Mouse (Mus musculus): ENCODE measurements around the gene Flywch1. TPM values are rescaled to one million over a fixed set of nuclear protein-coding genes. Genes with fewer than 3 reads are reported as not detected.
"Not testable (repeated sequence)": the region's sequence is repeated elsewhere in the genome, so short reads cannot be mapped to it uniquely, and the experiment has no call there.

Flywch1 gene
- polyA plus RNA-seq, 1 experiment: 366 TPM

DNA sequence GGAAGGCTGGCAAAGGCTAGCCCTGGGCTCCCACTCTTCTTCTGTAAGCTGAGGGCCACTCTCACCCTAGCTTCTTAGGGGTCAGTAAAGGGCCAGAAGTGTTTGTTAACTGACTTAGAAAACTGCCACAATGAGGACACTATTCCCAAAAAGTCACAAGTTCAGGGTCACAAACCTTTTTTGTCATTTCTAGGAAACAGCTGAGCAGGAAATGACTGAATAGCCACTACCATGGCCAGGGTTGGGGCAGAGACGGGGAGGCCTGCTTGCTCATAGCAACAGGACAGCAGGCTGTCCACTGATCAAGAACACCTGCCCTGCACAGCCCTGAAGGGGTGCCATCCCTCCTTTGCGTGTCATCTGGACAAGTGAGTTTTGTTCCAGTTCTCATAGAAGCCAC lies 5.7 kb upstream of the Flywch1 start:
- H3K27me3 ChIP-seq (ENCODE audit: control insufficient read depth, insufficient read depth, low read length): no peaks in the 10 kb centered on the region
- no peak for DNase-seq
- no peaks in the 10 kb centered on the region for H3K4me1 ChIP-seq (ENCODE audit: control insufficient read depth, insufficient read depth, low read length)
- no peak for TF ChIP-seq POLR2A (IDR thresholded peaks at IDR 0.05; ENCODE audit: borderline replicate concordance, insufficient read depth, low read length)
- no peak for TF ChIP-seq CTCF (IDR thresholded peaks at IDR 0.05; ENCODE audit: borderline replicate concordance, insufficient read depth, low read depth, low read length)
- WGBS: 84% methylated on average over 2 of the region's 2 CpGs
- no peak overlapping the region for H3K27ac ChIP-seq (ENCODE audit: insufficient read depth, low read length)
- no peak overlapping the region for H3K4me3 ChIP-seq (replicated peaks; ENCODE audit: insufficient read depth, low read depth, low read length)

GRCm38 (mm10) chr17:23776216-23776615 lies 4.8 kb upstream of the Flywch1 start:
- Histone ChIP-seq H3K4me3 (replicated peaks; ENCODE audit: insufficient read depth, low read depth, low read length) (no peak overlapping the region), H3K27ac (ENCODE audit: insufficient read depth, low read length) (no peak overlapping the region), H3K4me1 (ENCODE audit: control insufficient read depth, insufficient read depth, low read length) (no peaks in the 10 kb centered on the region), H3K27me3 (ENCODE audit: control insufficient read depth, insufficient read depth, low read length) (no peaks in the 10 kb centered on the region)
- TF ChIP-seq CTCF (IDR thresholded peaks at IDR 0.05; ENCODE audit: borderline replicate concordance, insufficient read depth, low read depth, low read length) (no peak), POLR2A (IDR thresholded peaks at IDR 0.05; ENCODE audit: borderline replicate concordance, insufficient read depth, low read length) (no peak)
- no peak for DNase-seq
- WGBS: 78% methylated on average over 10 of the region's 10 CpGs

DNA sequence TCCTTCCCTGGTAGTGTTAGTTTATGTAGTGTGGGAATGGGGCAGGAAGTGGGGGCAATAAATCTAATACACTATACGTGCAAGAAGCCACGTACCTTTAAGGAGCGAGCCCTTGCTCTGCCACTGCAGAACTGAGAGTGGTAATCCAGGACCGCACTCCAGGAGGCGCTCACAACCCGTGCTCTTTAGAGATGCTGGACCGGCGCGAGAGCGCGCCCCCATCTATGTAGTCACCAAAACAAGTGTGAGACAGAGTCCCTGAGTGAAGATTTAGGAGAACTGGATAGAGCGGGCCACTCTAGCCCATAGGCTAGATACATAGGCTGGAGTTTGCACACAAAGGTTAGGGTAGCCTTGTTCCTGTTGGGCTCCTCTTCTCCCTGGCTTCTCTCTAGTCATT lies 2.7 kb upstream of the Flywch1 start:
- WGBS: 3% methylated on average over 12 of the region's 12 CpGs
- Histone ChIP-seq H3K27ac (ENCODE audit: insufficient read depth, low read length) (no peak overlapping the region), H3K4me3 (replicated peaks; ENCODE audit: insufficient read depth, low read depth, low read length) (no peak overlapping the region), H3K27me3 (ENCODE audit: control insufficient read depth, insufficient read depth, low read length) (no peaks in the 10 kb centered on the region), H3K4me1 (ENCODE audit: control insufficient read depth, insufficient read depth, low read length) (no peaks in the 10 kb centered on the region)
- peak; percentile 81 to 86 for DNase-seq
- TF ChIP-seq POLR2A (IDR thresholded peaks at IDR 0.05; ENCODE audit: borderline replicate concordance, insufficient read depth, low read length): no peak
- peak; percentile 79 for TF ChIP-seq CTCF (IDR thresholded peaks at IDR 0.05; ENCODE audit: borderline replicate concordance, insufficient read depth, low read depth, low read length)

DNA sequence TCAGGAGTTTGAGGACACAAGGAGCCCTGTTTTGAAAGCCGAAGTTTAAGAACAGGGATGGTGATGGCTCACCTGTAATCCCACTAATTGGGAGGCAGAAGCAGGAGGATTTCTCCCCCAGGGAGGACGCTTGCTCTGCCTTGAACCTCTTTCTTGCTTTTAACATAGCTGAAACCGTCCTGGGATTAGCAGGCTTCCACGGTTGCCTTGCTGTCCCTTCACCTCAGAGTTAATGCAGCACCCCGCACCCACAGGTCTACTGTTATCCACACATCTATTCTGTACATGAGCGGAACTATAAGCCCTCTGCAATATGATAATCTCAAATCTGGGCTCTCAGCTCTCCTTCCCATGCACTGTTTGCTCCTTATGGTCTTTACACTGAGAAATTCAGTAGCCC lies 2.3 kb upstream of the Flywch1 start:
- Histone ChIP-seq H3K4me3 (replicated peaks; ENCODE audit: insufficient read depth, low read depth, low read length) (no peak overlapping the region), H3K4me1 (ENCODE audit: control insufficient read depth, insufficient read depth, low read length) (no peaks in the 10 kb centered on the region), H3K27me3 (ENCODE audit: control insufficient read depth, insufficient read depth, low read length) (no peaks in the 10 kb centered on the region), H3K27ac (ENCODE audit: insufficient read depth, low read length) (no peak overlapping the region)
- DNase-seq: no peak
- TF ChIP-seq CTCF (IDR thresholded peaks at IDR 0.05; ENCODE audit: borderline replicate concordance, insufficient read depth, low read depth, low read length) (no peak), POLR2A (IDR thresholded peaks at IDR 0.05; ENCODE audit: borderline replicate concordance, insufficient read depth, low read length) (no peak)
- 77% methylated on average over 6 of the region's 6 CpGs for WGBS

DNA sequence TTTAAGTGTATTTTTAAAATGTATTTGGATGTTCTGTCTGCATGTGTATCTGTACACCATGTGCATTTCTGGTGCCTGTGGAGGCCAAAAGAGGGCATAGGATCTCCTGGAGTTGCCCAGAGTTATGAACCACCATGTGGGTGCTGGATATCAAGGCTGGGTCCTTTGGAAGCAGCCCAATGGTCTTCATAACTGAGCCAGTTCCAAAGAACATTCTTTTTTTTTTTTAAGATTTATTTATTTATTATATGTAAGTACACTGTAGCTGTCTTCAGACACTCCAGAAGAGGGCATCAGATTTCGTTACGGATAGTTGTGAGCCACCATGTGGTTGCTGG lies 786 bp upstream of the Flywch1 start:
- DNase-seq; H3K4me1 ChIP-seq (ENCODE audit: control insufficient read depth, insufficient read depth, low read length); H3K27ac ChIP-seq (ENCODE audit: insufficient read depth, low read length); H3K27me3 ChIP-seq (ENCODE audit: control insufficient read depth, insufficient read depth, low read length): not testable (repeated sequence)
- H3K4me3 ChIP-seq (replicated peaks; ENCODE audit: insufficient read depth, low read depth, low read length): peak overlapping the region; percentile 63
- WGBS: 51% methylated on average over 2 of the region's 2 CpGs

DNA sequence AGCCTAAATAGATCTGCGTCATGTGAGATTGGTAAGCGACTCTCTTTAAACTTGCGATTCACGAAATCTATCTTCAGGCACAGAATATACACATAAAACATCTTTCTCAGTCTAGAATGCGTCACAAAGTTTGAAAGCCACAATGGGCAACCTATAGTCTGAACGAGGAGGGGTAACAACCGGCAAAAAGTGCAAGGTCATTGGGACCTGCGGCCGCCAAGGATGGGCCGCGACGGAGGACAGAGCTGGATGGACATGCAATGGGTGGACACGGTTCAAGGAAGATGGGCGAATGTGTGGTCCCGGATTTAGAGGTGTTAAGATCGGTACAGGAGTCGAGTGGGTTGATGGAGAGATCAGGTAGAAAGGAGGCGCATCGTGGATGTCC lies 512 bp downstream of the Flywch1 start:
- Histone ChIP-seq H3K4me3 (replicated peaks; ENCODE audit: insufficient read depth, low read depth, low read length) (peak overlapping the region; percentile 88), H3K27ac (ENCODE audit: insufficient read depth, low read length) (peak overlapping the region; percentile 64), H3K4me1 (ENCODE audit: control insufficient read depth, insufficient read depth, low read length) (peaks cover under 1% of the 10 kb centered on the region; the same call in 1 of the 2 replicates), H3K27me3 (ENCODE audit: control insufficient read depth, insufficient read depth, low read length) (no peaks in the 10 kb centered on the region)
- DNase-seq: no peak
- under 1% methylated on average over 19 of the region's 19 CpGs for WGBS
- no peak for TF ChIP-seq POLR2A (IDR thresholded peaks at IDR 0.05; ENCODE audit: borderline replicate concordance, insufficient read depth, low read length)
- TF ChIP-seq CTCF (IDR thresholded peaks at IDR 0.05; ENCODE audit: borderline replicate concordance, insufficient read depth, low read depth, low read length): no peak

GRCm38 (mm10) chr17:23770493-23770892 lies 909 bp downstream of the Flywch1 start:
- 8% methylated on average over 2 of the region's 2 CpGs for WGBS
- H3K27me3 ChIP-seq (ENCODE audit: control insufficient read depth, insufficient read depth, low read length): no peaks in the 10 kb centered on the region
- no peak overlapping the region; the same call in 1 of the 2 replicates for H3K27ac ChIP-seq (ENCODE audit: insufficient read depth, low read length)
- TF ChIP-seq CTCF (IDR thresholded peaks at IDR 0.05; ENCODE audit: borderline replicate concordance, insufficient read depth, low read depth, low read length) (no peak), POLR2A (IDR thresholded peaks at IDR 0.05; ENCODE audit: borderline replicate concordance, insufficient read depth, low read length) (no peak)
- H3K4me1 ChIP-seq (ENCODE audit: control insufficient read depth, insufficient read depth, low read length): peaks cover 2% of the 10 kb centered on the region; the same call in 1 of the 2 replicates
- DNase-seq: no peak
- peak overlapping the region; percentile 88 for H3K4me3 ChIP-seq (replicated peaks; ENCODE audit: insufficient read depth, low read depth, low read length)

DNA sequence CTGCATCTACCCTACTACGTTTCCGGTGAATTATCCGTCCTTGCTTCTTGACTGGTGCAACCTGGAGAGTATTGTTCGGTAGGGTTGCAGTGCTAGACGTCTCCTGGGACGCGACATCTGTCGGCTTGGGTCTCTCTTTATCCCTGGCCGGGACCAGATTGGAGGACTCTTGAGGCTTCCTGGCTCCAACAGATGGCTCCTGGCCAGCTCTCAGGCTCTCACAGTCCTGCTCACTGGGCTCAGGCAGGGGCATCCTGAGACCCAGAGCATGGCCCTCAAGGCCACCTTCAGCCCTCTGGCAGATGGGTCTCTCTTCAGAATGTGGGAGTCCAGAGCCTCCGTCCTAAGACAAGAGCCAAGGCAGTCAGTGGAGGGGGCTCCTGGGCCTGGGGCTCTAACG lies 8.4 kb downstream of the Flywch1 start:
- 11% methylated on average over 11 of the region's 11 CpGs for WGBS

More for the DNA sequence above, 8.4 kb downstream of the Flywch1 start:
- H3K4me1 ChIP-seq (ENCODE audit: control insufficient read depth, insufficient read depth, low read length): peaks cover 22% of the 10 kb centered on the region
- DNase-seq: peak; percentile 62 to 70
- no peak overlapping the region for H3K4me3 ChIP-seq (replicated peaks; ENCODE audit: insufficient read depth, low read depth, low read length)
- TF ChIP-seq POLR2A (IDR thresholded peaks at IDR 0.05; ENCODE audit: borderline replicate concordance, insufficient read depth, low read length) (no peak), CTCF (IDR thresholded peaks at IDR 0.05; ENCODE audit: borderline replicate concordance, insufficient read depth, low read depth, low read length) (no peak)
- H3K27ac ChIP-seq (ENCODE audit: insufficient read depth, low read length): 0 out of 2 replicates have a peak overlapping the region, but pooled peaks have one; percentile 2
- no peaks in the 10 kb centered on the region for H3K27me3 ChIP-seq (ENCODE audit: control insufficient read depth, insufficient read depth, low read length)

Measured in cerebellum, adult 2 months (tissue).